Mouse (Mus musculus) CH12.LX (cell line): ENCODE data around the gene Clpb.

Experiments
- ELF1 ChIP-seq: IDR thresholded peaks from 2 replicates; pipeline ENCODE4 v1.6.1; 2014; ENCODE audit warnings: low read depth, mild to moderate bottlenecking, inconsistent platforms, low read length, improper control_type of control experiment
- POLR2A ChIP-seq: IDR thresholded peaks from 2 replicates; pipeline ENCODE4 v1.6.1; 2011; ENCODE audit warnings: low read depth, mild to moderate bottlenecking, improper control_type of control experiment, low read length
- SIN3A ChIP-seq: IDR thresholded peaks from 2 replicates; pipeline ENCODE4 v1.6.1; 2012; ENCODE audit warnings: low read length, improper control_type of control experiment, inconsistent platforms

DNA sequence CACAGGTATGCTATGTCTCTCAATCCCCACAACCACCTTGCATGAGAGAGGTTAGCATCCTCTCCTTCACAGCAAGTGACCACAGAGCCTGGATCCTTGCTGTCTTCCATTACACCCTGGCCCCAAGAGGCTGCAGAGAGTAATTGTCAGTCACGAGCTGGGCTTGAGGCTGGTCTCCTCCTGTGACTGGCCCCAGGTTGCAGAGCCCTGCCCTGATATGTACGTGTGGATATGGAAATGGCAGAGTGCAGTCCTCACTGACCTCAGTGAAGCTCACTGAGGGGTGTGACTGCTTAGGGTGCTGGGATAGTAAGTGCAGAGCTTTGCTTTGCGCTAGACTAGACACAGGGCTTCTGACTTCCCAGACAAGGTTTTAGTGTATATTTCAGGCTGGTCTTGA is 21.2 kb downstream of the Clpb start:
- no peak for TF ChIP-seq POLR2A
- no peak for TF ChIP-seq ELF1
- no peak for TF ChIP-seq SIN3A
